7 mouse cellular contexts compared by ENCODE assay signal in genomic region chr19:59342964-59343363, GRCm38 (mm10). TPM values are rescaled to one million over a fixed set of nuclear protein-coding genes. Genes with fewer than 3 reads are reported as not detected.
DNase-seq lines count a peak whose midpoint lies in the region; ATAC-seq and TF ChIP-seq lines count a peak whose summit lies in the region.

No protein-coding gene starts in this region.

- peak overlapping the region; percentile 74 for H3K4me3 ChIP-seq in left cerebral cortex, adult 2 months
- H3K4me3 ChIP-seq in forebrain, embryonic 12.5 days (replicated peaks) = peak overlapping the region; percentile 92
- H3K4me3 ChIP-seq in limb, embryonic 13.5 days = peak overlapping the region; percentile 92

- ATAC-seq in forebrain, embryonic 12.5 days (ENCODE audit: low FRiP score) = no peak
- no peak for ATAC-seq in limb, embryonic 13.5 days (ENCODE audit: low FRiP score, low read depth)
- no peak for ATAC-seq in frontal cortex, adult (ENCODE audit: low TSS enrichment)

- no peaks in the 10 kb centered on the region for H3K27me3 ChIP-seq in forebrain, embryonic 12.5 days
- H3K27me3 ChIP-seq in limb, embryonic 13.5 days = no peaks in the 10 kb centered on the region
- H3K27me3 ChIP-seq in splenic B cell, adult 2 months (ENCODE audit: control insufficient read depth, insufficient read depth, low read length, poor library complexity, severe bottlenecking) = no peaks in the 10 kb centered on the region

- no peaks in the 10 kb centered on the region for H3K9me3 ChIP-seq in forebrain, embryonic 12.5 days
- H3K9me3 ChIP-seq in limb, embryonic 13.5 days = no peaks in the 10 kb centered on the region

- peaks cover 41% of the 10 kb centered on the region for H3K4me1 ChIP-seq in forebrain, embryonic 12.5 days
- H3K4me1 ChIP-seq in limb, embryonic 13.5 days = peaks cover 32% of the 10 kb centered on the region

- H3K36me3 ChIP-seq in forebrain, embryonic 12.5 days (replicated peaks) = no peaks in the 10 kb centered on the region
- H3K36me3 ChIP-seq in limb, embryonic 13.5 days = no peaks in the 10 kb centered on the region
- no peaks in the 10 kb centered on the region for H3K36me3 ChIP-seq in splenic B cell, adult 2 months (ENCODE audit: control insufficient read depth, insufficient read depth, low read length, poor library complexity, severe bottlenecking)

- TF ChIP-seq CTCF in left cerebral cortex, adult 2 months (IDR thresholded peaks at IDR 0.05) = no peak

- intact Hi-C loops in left cerebral cortex, adult 2 months (cut with DNase I) = no loop called here
- intact Hi-C loops in left cerebral cortex, postnatal 36 days (cut with DNase I) = no loop called here

- no peak for DNase-seq in left cerebral cortex, adult 2 months (ENCODE audit: extremely low spot score in 1 of 2, low spot score in 2 of 2)
- no peak for DNase-seq in left cerebral cortex, postnatal 36 days (ENCODE audit: low spot score in 2 of 2)
- DNase-seq in splenic B cell, adult 2 months (ENCODE audit: low read depth, low spot score) = peak; percentile 22
- DNase-seq in right cerebral cortex, postnatal 4 days = no peak

- 30% methylated on average over 2 of the region's 2 CpGs for WGBS in forebrain, embryonic 12.5 days
- 27% methylated on average over 2 of the region's 2 CpGs for WGBS in limb, embryonic 13.5 days

- H3K9ac ChIP-seq in forebrain, embryonic 12.5 days = peak overlapping the region; percentile 92; the same call in 1 of the 2 replicates
- peak overlapping the region; percentile 94; the same call in 1 of the 2 replicates for H3K9ac ChIP-seq in limb, embryonic 13.5 days

- H3K27ac ChIP-seq in left cerebral cortex, adult 2 months = no peak overlapping the region
- H3K27ac ChIP-seq in forebrain, embryonic 12.5 days = no peak overlapping the region
- H3K27ac ChIP-seq in limb, embryonic 13.5 days = no peak overlapping the region

- peak overlapping the region; percentile 88 for H3K4me2 ChIP-seq in forebrain, embryonic 12.5 days
- H3K4me2 ChIP-seq in limb, embryonic 13.5 days (replicated peaks) = peak overlapping the region; percentile 100

RNA-seq across cellular contexts. Expression of gene Pdzd8, which starts 2.6 kb away (rescaled TPM):
- total RNA-seq in left cerebral cortex, adult 2 months (2021) = 10 to 100 TPM; 58.0 to 58.1 TPM
- total RNA-seq in left cerebral cortex, postnatal 36 days (2021) = 10 to 100 TPM; 56.4 to 60.2 TPM
- polyA plus RNA-seq in forebrain, embryonic 12.5 days (2016; fragmentation: Nextera tagmentation; extraction: Ambion mirVana) = 15.0 and 15.9 TPM in 2 replicates
- polyA plus RNA-seq in limb, embryonic 13.5 days (2015; fragmentation: Nextera tagmentation; extraction: Ambion mirVana) = 11.4 and 11.8 TPM in 2 replicates

RNA-seq across cellular contexts. Expression of gene Rps12-ps3, which starts 20.9 kb away (rescaled TPM):
- total RNA-seq in left cerebral cortex, adult 2 months (2021) = 100 to 1,000 TPM; 226 to 242 TPM
- 100 to 1,000 TPM; 151 to 237 TPM for total RNA-seq in left cerebral cortex, postnatal 36 days (2021)
- polyA plus RNA-seq in forebrain, embryonic 12.5 days (2016; fragmentation: Nextera tagmentation; extraction: Ambion mirVana) = 3.0 and 11.5 TPM in 2 replicates
- 13.8 and 22.6 TPM in 2 replicates for polyA plus RNA-seq in limb, embryonic 13.5 days (2015; fragmentation: Nextera tagmentation; extraction: Ambion mirVana)
